Comparison of ENCODE assay signal across 7 mouse cellular contexts in genomic region chr17:47386649-47387048, GRCm38 (mm10). TPM values are rescaled to one million over a fixed set of nuclear protein-coding genes. Genes with fewer than 3 reads are reported as not detected.
DNase-seq lines count a peak whose midpoint lies in the region; ATAC-seq and TF ChIP-seq lines count a peak whose summit lies in the region.

No protein-coding gene starts in this region.

- WGBS in hindbrain, postnatal 0 days = 61% methylated on average over 4 of the region's 4 CpGs
- 67% methylated on average over 4 of the region's 4 CpGs for WGBS in hindbrain, embryonic 13.5 days

- no peak overlapping the region for H3K27ac ChIP-seq in hindbrain, postnatal 0 days
- no peak overlapping the region for H3K27ac ChIP-seq in hindbrain, embryonic 13.5 days

- no peaks in the 10 kb centered on the region for H3K27me3 ChIP-seq in hindbrain, postnatal 0 days (ENCODE audit: insufficient read depth, low read length)
- H3K27me3 ChIP-seq in hindbrain, embryonic 13.5 days = no peaks in the 10 kb centered on the region

- no peak overlapping the region for H3K4me2 ChIP-seq in hindbrain, postnatal 0 days (ENCODE audit: low read depth, low read length)
- no peak overlapping the region for H3K4me2 ChIP-seq in hindbrain, embryonic 13.5 days

- TF ChIP-seq CTCF in hindbrain, postnatal 0 days (IDR thresholded peaks at IDR 0.05; ENCODE audit: low read depth) = peak; percentile 83

- H3K4me3 ChIP-seq in hindbrain, postnatal 0 days (ENCODE audit: low read length) = no peak overlapping the region
- no peak overlapping the region for H3K4me3 ChIP-seq in hindbrain, embryonic 13.5 days

- no peaks in the 10 kb centered on the region for H3K4me1 ChIP-seq in hindbrain, postnatal 0 days (ENCODE audit: insufficient read depth, low read length)
- no peaks in the 10 kb centered on the region for H3K4me1 ChIP-seq in hindbrain, embryonic 13.5 days (replicated peaks)

- ATAC-seq in hindbrain, postnatal 0 days = no peak
- ATAC-seq in hindbrain, embryonic 13.5 days (ENCODE audit: low FRiP score) = no peak
- peak; percentile 76 for ATAC-seq in megakaryocyte progenitor cell, adult 5-6 weeks (replicated peaks; ENCODE audit: poor library complexity)

- peak; percentile 44 for DNase-seq in hindbrain, postnatal 0 days (ENCODE audit: low spot score)
- peak; percentile 55 for DNase-seq in CD4-positive helper T cell, adult 2 months (ENCODE audit: low read depth, low spot score)
- DNase-seq in NIH3T3 (ENCODE audit: low read depth) = peak; percentile 51
- peak; percentile 71 for DNase-seq in heart, postnatal 4 days
- peak; percentile 74 for DNase-seq in thymus, postnatal 0 days (ENCODE audit: low spot score)

- H3K9ac ChIP-seq in hindbrain, postnatal 0 days (replicated peaks; ENCODE audit: low read length) = no peak overlapping the region
- H3K9ac ChIP-seq in hindbrain, embryonic 13.5 days = no peak overlapping the region

- no peaks in the 10 kb centered on the region for H3K9me3 ChIP-seq in hindbrain, postnatal 0 days (ENCODE audit: low read length)
- H3K9me3 ChIP-seq in hindbrain, embryonic 13.5 days = no peaks in the 10 kb centered on the region

- H3K36me3 ChIP-seq in hindbrain, postnatal 0 days (ENCODE audit: insufficient read depth, low read length) = no peaks in the 10 kb centered on the region
- H3K36me3 ChIP-seq in hindbrain, embryonic 13.5 days = peaks cover 16% of the 10 kb centered on the region

RNA-seq across cellular contexts. Expression of gene Guca1b, which starts 1.5 kb away (rescaled TPM):
- not detected in 2 replicates for total RNA-seq in hindbrain, postnatal 0 days (2014; rRNA removed)
- polyA plus RNA-seq in hindbrain, postnatal 0 days (2015; fragmentation: Nextera tagmentation; extraction: Ambion mirVana) = 0.14 and 0.42 TPM in 2 replicates
- 0.83 and 0.84 TPM in 2 replicates for polyA plus RNA-seq in hindbrain, embryonic 13.5 days (2015; fragmentation: Nextera tagmentation; extraction: Ambion mirVana)
- total RNA-seq in heart, postnatal 4 days (2021) = under 1 TPM in 1 of 2 experiments, not detected in 1; 0.17 TPM
- total RNA-seq in megakaryocyte progenitor cell, adult 5-6 weeks (2015) = 0.32 and 0.86 TPM in 2 replicates
- 0.37 and 0.81 TPM in 2 replicates for total RNA-seq in megakaryocyte progenitor cell, adult 5-6 weeks (2017)
- polyA plus RNA-seq in thymus, postnatal 0 days (2015; fragmentation: Nextera tagmentation; extraction: Ambion mirVana) = 0.40 and 0.57 TPM in 2 replicates

RNA-seq across cellular contexts. Expression of gene Guca1a, which starts 13.7 kb away (rescaled TPM):
- 0.78 TPM in 1 of 2 replicates, not detected in the other for total RNA-seq in hindbrain, postnatal 0 days (2014; rRNA removed)
- polyA plus RNA-seq in hindbrain, postnatal 0 days (2015; fragmentation: Nextera tagmentation; extraction: Ambion mirVana) = 0.69 and 1.4 TPM in 2 replicates
- 0.61 and 0.65 TPM in 2 replicates for polyA plus RNA-seq in hindbrain, embryonic 13.5 days (2015; fragmentation: Nextera tagmentation; extraction: Ambion mirVana)
- total RNA-seq in heart, postnatal 4 days (2021) = under 1 TPM; 0.41 to 0.52 TPM
- total RNA-seq in megakaryocyte progenitor cell, adult 5-6 weeks (2015) = 8.2 and 8.7 TPM in 2 replicates
- total RNA-seq in megakaryocyte progenitor cell, adult 5-6 weeks (2017) = 0.68 and 2.8 TPM in 2 replicates
- 0.84 and 1.3 TPM in 2 replicates for polyA plus RNA-seq in thymus, postnatal 0 days (2015; fragmentation: Nextera tagmentation; extraction: Ambion mirVana)

RNA-seq across cellular contexts. Expression of gene Mrps10, which starts 18.0 kb away (rescaled TPM):
- total RNA-seq in hindbrain, postnatal 0 days (2014; rRNA removed) = 26.6 and 32.9 TPM in 2 replicates
- 76.9 and 84.9 TPM in 2 replicates for polyA plus RNA-seq in hindbrain, postnatal 0 days (2015; fragmentation: Nextera tagmentation; extraction: Ambion mirVana)
- polyA plus RNA-seq in hindbrain, embryonic 13.5 days (2015; fragmentation: Nextera tagmentation; extraction: Ambion mirVana) = 70.6 and 75.7 TPM in 2 replicates
- total RNA-seq in heart, postnatal 4 days (2021) = 10 to 100 TPM; 31.9 to 35.4 TPM
- 71.3 and 89.1 TPM in 2 replicates for total RNA-seq in megakaryocyte progenitor cell, adult 5-6 weeks (2015)
- total RNA-seq in megakaryocyte progenitor cell, adult 5-6 weeks (2017) = 53.6 and 69.9 TPM in 2 replicates
- 69.0 and 70.6 TPM in 2 replicates for polyA plus RNA-seq in thymus, postnatal 0 days (2015; fragmentation: Nextera tagmentation; extraction: Ambion mirVana)

RNA-seq across cellular contexts. Expression of gene AI661453, which starts 49.8 kb away (rescaled TPM):
- total RNA-seq in hindbrain, postnatal 0 days (2014; rRNA removed) = 0.52 and 2.7 TPM in 2 replicates
- polyA plus RNA-seq in hindbrain, postnatal 0 days (2015; fragmentation: Nextera tagmentation; extraction: Ambion mirVana) = 0.14 and 0.15 TPM in 2 replicates
- polyA plus RNA-seq in hindbrain, embryonic 13.5 days (2015; fragmentation: Nextera tagmentation; extraction: Ambion mirVana) = 0.22 and 0.34 TPM in 2 replicates
- 1 to 10 TPM; 2.2 to 3.5 TPM for total RNA-seq in heart, postnatal 4 days (2021)
- 1.6 and 2.3 TPM in 2 replicates for total RNA-seq in megakaryocyte progenitor cell, adult 5-6 weeks (2015)
- 0.29 and 0.71 TPM in 2 replicates for total RNA-seq in megakaryocyte progenitor cell, adult 5-6 weeks (2017)
- polyA plus RNA-seq in thymus, postnatal 0 days (2015; fragmentation: Nextera tagmentation; extraction: Ambion mirVana) = 0.46 and 0.53 TPM in 2 replicates

RNA-seq across cellular contexts. Expression of gene 1700001C19Rik, which starts 50.5 kb away (rescaled TPM):
- 1.7 TPM in 1 of 2 replicates, not detected in the other for total RNA-seq in hindbrain, postnatal 0 days (2014; rRNA removed)
- polyA plus RNA-seq in hindbrain, postnatal 0 days (2015; fragmentation: Nextera tagmentation; extraction: Ambion mirVana) = 0.45 and 0.81 TPM in 2 replicates
- polyA plus RNA-seq in hindbrain, embryonic 13.5 days (2015; fragmentation: Nextera tagmentation; extraction: Ambion mirVana) = 0.34 and 0.79 TPM in 2 replicates
- under 1 TPM; 0.32 to 0.45 TPM for total RNA-seq in heart, postnatal 4 days (2021)
- 0.12 and 0.27 TPM in 2 replicates for total RNA-seq in megakaryocyte progenitor cell, adult 5-6 weeks (2015)
- total RNA-seq in megakaryocyte progenitor cell, adult 5-6 weeks (2017) = 0.33 and 0.95 TPM in 2 replicates
- polyA plus RNA-seq in thymus, postnatal 0 days (2015; fragmentation: Nextera tagmentation; extraction: Ambion mirVana) = 0.99 and 1.4 TPM in 2 replicates
